Mouse (Mus musculus) liver (tissue): ENCODE data around the gene Sp1.

Experiments used
- DNase-seq: peaks from one replicate; pipeline ENCODE4 v3.0.0-alpha.2; 2020; ENCODE audit warnings: mixed read lengths

Sp1 gene

DNA sequence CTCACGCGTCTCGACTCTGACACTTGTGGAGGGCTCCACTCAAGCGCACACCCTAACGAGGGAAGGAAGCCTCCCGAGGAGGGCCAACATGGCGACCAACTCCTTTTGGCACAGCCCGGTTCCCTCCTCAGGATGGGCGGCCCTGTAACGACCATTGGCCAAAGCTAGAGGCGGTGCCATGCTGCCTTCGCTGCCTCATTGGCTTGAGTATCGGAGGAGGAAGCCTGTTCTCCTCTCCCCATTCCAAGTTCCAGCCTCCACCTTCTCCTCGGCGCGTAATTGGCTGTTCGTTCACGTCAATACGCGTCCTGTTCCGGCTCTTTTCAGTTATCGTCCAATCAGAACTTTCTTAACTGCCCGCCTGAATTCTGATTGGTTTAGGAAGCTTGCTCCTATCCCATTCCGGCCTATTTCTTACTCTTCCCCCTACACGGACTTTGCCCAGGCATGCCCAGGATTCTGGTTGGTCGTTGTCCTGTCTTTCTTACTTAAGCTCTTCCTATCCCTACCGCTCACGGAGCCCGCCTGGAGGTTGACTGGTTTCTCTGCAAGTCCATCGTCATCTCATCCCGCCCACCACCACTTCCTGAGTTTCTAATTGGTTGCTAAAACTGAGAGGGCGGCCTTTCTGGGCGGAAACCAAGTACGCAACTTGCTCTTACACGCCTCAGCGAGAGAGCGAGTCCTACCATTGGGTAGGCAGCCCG is at the start of gene Sp1:
Gene Sp1, plus strand, starts transcription at position 655 of the 707 bp plus-strand sequence.
- DNase-seq, result peak; percentile 100

- no peak for DNase-seq
Measured at GRCm38 (mm10) chr15:102356501-102357325, 49.2 kb upstream of the Sp1 start.

- DNase-seq, result no peak
Measured at GRCm38 (mm10) chr15:102358126-102358525, 47.8 kb upstream of the Sp1 start.

DNA sequence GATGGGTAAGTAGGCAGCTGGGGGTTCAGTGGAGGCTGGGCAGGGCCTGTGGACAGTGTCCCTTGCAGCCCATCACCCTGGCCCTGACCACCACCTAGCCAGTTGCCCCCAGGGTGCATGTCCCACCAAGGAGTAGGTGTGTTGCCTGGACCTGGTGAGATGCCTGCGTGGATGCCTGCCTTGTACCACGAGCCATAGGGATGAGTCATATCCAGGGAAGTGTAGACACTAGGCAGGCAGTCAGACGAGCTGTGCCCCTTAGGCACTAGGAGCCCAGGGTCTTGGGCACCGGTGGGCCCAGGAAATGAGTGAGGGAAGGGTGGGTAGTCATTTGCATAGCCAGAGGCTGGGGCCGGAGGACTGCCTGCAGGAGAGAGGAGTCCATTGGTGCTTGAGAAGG is 47.1 kb upstream of the Sp1 start:
- DNase-seq, result no peak

- peak; percentile 19 for DNase-seq
Measured at GRCm38 (mm10) chr15:102362648-102363047, 43.3 kb upstream of the Sp1 start.

DNA sequence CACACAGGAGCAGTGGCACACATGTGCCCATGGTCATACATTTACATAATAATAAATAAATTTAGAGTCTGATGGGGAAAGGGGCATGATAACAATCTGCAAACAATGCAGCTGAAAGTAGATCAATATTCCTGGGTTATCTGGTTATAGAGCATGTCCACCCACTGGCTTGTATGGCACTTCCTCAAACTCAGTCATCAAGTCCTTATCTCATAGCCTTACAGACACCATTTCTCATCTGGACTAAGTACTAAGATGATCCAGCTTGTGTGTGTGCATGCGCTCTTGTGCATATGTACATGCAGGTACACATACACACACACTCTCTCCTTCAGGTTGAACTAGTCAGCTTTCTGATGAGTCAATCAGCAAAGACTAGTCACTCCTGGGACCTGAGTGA is 41.3 kb upstream of the Sp1 start:
- DNase-seq, result no peak

DNA sequence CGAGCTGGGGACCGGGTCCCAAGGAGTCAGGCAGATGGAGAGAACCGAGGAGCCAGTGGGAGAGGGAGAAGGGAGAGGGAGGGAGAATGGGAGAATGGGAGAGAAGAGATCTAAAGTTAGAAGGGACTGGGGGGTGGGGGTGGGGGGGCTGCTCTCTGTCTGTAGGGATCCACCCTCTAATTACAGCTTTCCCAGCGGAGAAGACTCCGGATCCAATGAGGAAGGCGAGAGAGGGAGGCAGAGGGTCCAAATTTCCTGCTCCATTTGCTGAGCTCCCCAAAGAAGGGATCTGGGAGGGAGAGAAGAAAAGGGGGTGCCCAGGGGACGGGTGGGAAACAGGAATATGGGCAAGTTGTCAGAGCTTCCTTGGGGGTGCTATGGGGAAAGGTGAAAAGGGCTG is 39.7 kb upstream of the Sp1 start:
- no peak for DNase-seq

DNA sequence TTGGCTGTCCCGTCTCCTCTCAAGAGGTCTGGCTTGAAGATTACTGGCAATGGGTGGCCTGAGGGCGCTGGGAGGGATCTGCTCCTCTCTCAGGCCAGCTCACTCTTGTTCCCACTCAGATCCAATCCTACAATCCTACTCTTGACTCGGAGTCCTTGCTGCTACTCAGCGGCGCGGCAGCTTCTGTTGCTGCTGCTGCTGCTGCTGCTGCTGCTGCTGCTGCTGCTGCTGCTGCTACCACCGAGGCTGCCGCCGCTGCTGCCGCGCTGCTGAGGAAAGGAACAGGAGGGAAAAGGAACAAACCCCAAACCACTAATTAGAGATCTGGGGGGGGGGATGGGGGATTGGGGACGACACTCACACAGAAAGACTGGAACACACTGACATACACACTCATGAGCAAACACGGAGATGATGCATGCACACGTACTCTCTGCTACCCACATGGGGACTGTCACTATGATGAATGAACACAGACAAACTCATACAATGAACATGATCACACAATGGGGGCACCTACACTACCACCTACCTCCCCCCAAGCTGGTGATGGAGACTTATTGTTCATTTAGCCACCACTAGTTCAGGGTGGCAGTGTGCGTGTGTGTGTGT is 39.1 kb upstream of the Sp1 start, which contains the start of gene Sp7:
Gene Sp7, minus strand, starts transcription at position 450 of the 612 bp plus-strand sequence.
- DNase-seq, result peak; percentile 22

- no peak for DNase-seq
Measured at GRCm38 (mm10) chr15:102369972-102370371, 36.0 kb upstream of the Sp1 start.

- no peak for DNase-seq
Measured at GRCm38 (mm10) chr15:102370727-102371126, 35.2 kb upstream of the Sp1 start.

DNA sequence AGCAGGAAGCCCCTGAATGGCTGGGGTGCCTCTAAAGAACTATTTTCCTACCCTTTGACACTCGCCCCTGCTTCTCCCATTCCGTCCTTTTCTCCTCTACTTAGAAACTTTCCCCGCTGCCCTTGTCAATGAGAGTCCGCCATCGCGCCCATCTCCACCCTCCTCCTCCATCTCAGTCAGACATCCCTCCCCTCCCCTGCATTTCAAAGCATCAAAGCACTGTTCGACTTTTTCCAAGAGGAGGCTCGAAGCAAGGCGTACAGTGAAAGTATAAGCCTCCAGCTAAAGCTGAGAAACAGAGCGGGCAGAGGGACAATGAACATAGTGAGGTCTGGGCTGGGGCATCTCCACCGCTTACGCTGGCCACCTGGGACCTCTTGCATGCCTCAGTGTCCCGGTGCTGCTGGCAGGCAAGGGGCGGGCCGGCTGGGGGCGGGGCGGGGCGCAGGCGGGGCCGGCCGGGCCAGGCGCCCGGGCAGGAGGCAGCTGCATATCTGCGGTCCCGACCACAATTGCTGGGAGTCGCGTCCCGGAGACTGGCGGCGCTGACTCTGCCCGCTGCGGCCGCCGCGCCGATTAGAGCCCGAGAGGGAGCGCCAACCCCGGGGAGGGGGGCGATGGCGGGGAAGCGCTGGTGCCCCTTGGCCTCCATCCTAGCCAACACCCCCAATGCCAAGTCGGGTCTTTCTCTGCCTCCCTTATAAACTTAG is 29.3 kb upstream of the Sp1 start:
- peak; percentile 85 for DNase-seq

DNA sequence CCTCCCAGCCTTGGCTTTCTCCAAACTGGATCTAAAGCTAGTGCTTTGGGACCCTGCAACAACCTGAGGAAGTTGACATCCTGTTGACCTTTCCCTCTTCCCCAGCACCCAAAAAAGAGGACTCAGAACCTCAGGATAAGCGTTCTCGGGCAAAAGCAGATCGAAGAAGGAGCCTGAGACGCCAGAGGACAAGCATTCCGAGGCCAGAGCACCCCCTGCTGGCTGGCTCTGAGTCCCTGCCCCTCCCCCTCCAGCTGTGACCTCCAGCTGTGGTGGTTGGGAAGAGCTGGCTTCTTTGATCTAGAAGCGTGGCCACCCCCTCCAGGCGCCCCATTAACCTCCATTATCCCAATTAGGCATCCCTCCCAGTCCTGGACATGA is 28.8 kb upstream of the Sp1 start:
- peak; percentile 87 for DNase-seq

DNA sequence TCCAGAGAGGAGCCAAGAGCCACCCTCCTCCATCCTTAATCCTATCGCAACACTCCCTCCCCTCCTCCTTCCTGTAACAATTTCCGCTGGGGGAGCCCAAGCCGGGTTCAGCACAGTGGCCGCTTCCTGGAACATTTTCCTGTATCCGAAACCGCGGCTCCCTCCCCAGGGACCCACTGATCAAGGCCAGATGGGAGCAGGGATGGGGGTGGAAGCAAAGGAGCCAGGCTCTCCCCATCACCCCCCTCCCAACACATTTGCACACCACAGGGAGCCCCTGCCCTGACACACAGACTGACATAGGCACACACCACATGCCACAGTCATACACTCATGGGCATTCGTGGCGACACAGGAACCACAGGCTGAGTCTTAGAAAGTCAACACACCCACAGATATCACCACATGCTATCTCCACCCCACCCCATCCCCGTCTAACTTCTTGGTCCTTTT is 28.1 kb upstream of the Sp1 start:
- DNase-seq, result peak; percentile 33

DNA sequence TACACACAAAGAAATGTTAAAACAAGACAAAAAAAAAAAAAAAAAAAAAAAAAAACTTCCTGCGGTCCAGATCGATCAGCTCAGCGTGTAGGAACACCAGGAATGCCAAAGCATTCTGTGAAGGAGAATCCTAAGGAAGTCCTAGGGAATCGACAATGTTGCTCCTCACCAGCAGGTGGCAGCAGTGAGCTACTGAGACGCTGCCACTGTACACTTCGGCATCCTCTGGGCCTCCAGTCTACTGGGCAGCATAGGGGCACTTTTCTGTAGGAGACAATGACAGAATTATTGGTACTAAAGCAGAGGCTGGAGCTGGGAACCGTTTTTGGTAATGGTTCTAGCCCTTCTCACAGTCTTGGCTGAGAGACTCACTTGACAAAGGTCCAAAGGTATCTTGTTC is 24.4 kb upstream of the Sp1 start:
- peak; percentile 83 for DNase-seq

DNA sequence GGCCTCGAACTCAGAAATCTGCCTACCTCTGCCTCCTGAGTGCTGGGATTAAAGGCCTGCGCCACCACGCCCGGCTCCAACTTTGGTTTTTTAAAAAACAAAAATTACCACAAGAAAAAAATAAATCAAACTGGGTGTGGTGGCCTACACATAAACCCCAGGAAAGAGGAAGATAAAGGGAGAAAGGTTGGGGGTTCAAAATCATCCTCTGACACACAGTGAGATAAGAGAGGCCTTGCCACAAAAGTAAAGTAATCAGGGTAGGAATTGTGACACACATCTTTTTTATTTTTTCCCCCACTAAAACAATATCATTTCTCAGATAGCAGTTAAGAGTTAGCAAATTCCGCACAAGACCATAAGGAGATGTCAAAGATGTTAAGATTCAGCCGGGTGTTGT is 22.3 kb upstream of the Sp1 start:
- no peak for DNase-seq

DNA sequence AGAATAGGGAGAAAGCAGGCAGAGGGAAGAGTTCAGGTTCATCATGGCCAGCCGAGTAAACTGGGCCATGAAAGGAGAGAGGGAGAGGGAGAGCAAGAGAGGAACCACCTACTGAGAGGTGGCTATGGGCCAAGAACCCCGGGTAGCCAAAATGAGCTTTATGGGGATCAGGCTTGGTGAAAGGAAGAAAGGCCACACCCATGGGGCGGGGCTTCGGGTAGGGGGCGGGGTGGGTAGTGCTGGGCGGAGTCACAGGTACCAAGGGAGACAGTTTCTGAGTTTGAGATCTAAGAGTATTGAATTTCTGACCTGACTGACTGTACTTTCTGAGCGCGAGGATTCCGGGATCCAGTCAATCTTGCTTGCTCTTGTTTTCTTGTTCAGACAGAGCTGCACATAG is 19.3 kb upstream of the Sp1 start:
- DNase-seq, result peak; percentile 73

DNA sequence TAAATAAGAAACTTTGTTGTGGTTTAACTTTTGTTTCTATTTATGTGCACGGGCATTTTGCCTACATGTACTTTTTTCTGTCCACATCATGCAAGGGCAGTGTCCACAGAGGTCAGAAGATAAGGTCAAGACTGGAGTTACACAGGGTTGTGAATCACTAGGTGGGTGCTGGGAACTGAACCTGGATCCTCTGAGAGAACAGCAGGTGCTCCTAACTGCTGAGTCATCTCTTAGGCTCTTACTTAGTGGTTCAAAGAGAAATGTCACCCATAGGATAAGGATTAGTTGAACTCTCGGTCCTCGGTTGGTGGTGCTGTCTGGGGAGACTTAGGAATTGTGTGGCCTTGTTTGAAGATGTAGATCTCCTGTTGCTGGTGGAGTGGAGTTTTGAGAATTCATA is 17.0 kb upstream of the Sp1 start:
- DNase-seq, result no peak

GRCm38 (mm10) chr15:102392520-102392919 is 13.4 kb upstream of the Sp1 start:
- no peak for DNase-seq

DNA sequence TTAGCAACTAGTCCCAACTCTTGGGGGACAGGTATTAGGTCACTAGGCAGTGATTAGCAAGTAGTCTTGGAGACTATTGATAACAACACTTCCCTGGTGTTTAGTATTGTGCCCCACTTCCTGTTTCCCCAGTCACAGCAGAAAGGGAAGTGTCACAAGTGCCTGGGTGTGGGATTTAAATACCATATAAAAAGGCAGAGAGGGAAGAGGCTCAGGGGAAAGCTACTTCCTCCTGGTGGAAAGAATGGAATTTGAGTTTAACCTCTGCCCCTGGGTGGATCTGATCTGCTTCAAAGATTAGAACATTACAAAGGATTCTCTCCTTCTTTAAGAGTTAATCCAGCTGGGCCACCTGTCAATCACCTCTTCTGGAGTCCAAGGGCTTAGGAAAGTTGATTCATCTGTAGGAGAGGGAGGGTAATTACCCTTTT is 12.3 kb upstream of the Sp1 start:
- DNase-seq, result no peak

- DNase-seq, result peak; percentile 64
Measured at GRCm38 (mm10) chr15:102395061-102395460, 10.9 kb upstream of the Sp1 start.

GRCm38 (mm10) chr15:102398629-102399028 is 7.3 kb upstream of the Sp1 start:
- peak; percentile 20 for DNase-seq

DNA sequence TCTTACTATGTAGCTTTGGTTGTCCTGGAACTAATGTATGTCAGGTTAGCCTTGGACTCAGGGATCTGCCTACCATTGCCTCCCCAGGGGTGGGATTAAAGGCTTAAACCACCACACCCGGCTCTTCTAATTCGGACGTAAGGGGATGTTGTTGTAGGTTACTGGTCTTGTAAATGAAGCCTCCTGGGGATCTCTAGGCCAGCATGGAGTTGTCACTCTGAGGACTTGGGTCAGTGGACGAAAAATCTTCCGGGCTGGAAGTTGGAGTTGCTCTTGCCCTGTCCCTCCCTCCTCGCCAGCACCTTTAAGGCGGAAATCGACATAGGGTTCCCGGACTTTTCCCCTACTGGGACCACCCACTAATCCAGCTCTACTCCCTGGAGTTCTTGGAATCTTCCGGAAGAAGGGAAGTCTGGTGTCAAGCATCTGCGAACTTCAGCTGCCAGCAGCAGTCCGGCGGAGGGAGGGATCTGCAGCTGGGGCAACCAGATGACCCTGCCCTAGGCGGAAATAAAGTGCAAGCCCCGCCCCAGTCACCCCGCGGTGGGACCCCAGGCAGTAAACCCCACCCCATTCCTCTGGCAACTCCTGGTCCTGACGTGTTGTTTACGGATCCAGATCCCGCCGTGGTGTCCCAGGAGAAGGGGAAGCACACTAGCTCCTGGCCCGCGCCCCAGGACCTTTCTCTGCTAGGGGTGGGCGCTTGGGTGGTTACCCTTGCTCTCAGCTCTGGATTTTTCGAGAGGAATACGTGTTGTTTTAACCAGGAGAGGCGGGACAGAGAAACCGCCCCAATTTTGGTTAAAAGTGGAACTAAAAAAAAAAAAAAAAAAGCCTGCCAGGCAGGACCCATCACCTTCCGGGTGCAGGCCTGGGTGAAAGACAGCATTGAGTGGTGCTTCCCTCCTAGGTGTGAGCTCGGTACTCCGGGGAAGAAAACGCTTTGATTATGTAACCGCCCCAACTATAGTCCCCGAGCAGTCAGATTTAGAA is 6.4 kb upstream of the Sp1 start:
- peak; percentile 88 for DNase-seq
